Mouse (Mus musculus) forebrain, embryonic 15.5 days (tissue): ENCODE measurements around the gene Olfr1243. TPM values are rescaled to one million over a fixed set of nuclear protein-coding genes. Genes with fewer than 3 reads are reported as not detected.
"Not testable (repeated sequence)": the region's sequence is repeated elsewhere in the genome, so short reads cannot be mapped to it uniquely, and the experiment has no call there.

Experiments used
- ATAC-seq: fragments of 200-750 bp; cut with Nextera tagmentation; replicated peaks from 2 replicates; pipeline ENCODE4 v1.8.0; 2017; ENCODE audit warnings: mild to moderate bottlenecking, moderate TSS enrichment, moderate library complexity
- H3K27ac ChIP-seq: fragments of 300-500 bp; sonication (generic); replicated peaks from 2 replicates; pipeline ENCODE4 v1.5.1; 2015; ENCODE audit warnings: mild to moderate bottlenecking, inconsistent platforms
- H3K27me3 ChIP-seq: fragments of 300-500 bp; sonication (generic); 2 replicates; pipeline ENCODE4 v1.6.1; 2015; ENCODE audit warnings: inconsistent platforms
- H3K36me3 ChIP-seq: fragments of 300-500 bp; sonication (generic); 2 replicates; pipeline ENCODE4 v1.6.1; 2015; ENCODE audit warnings: mild to moderate bottlenecking, inconsistent platforms
- H3K4me1 ChIP-seq: fragments of 300-500 bp; sonication (generic); 2 replicates; pipeline ENCODE4 v1.6.1; 2015; ENCODE audit warnings: inconsistent platforms
- H3K4me2 ChIP-seq: fragments of 300-500 bp; sonication (generic); replicated peaks from 2 replicates; pipeline ENCODE4 v1.6.1; 2015; ENCODE audit warnings: mild to moderate bottlenecking, inconsistent platforms
- H3K4me3 ChIP-seq: fragments of 300-500 bp; sonication (generic); 2 replicates; pipeline ENCODE4 v1.5.1; 2015; ENCODE audit warnings: mild to moderate bottlenecking, inconsistent platforms
- H3K9ac ChIP-seq: fragments of 300-500 bp; sonication (generic); replicated peaks from 2 replicates; pipeline ENCODE4 v1.6.1; 2015; ENCODE audit warnings: mild to moderate bottlenecking, inconsistent platforms
- H3K9me3 ChIP-seq: fragments of 300-500 bp; sonication (generic); 2 replicates; pipeline ENCODE4 v1.6.1; 2016; ENCODE audit warnings: inconsistent platforms
- WGBS: fragments of 180-500 bp; shearing (Covaris S2); methylation state at CpG from one replicate; pipeline ENCODE4 v1.1.7; 2015; ENCODE audit warnings: mixed read lengths; 5-methylcytosine and 5-hydroxymethylcytosine counted together
- polyA plus RNA-seq: library from polyadenylated mRNA; unstranded; fragments of >200 nt; fragmentation: Nextera tagmentation; extraction: Ambion mirVana; gene quantifications from 2 replicates; pipeline ENCODE4 v1.2.1, GENCODE M21; 2015

Olfr1243 gene
- not detected in 2 replicates for polyA plus RNA-seq

DNA sequence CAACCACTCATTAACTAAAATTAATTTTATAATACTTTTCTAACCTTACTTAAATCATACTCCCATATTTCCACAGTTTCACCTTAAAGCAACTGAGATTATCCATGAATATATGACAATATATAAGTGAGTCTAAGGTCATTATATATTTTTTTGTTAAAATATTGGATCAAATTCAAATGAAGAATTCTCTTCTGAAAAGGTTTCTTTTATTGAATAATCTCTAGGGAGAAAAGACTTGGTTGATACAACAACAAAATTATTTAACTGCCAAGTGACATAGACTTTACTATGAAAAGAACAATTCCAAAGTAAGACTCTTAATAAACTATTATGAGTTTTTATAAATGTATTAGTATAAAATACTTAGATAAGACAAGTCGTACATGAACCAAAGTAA lies at the start of gene Olfr1243:
TSS of gene Olfr1243 (minus strand) at position 101 of the 400 bp plus-strand sequence.
- Histone ChIP-seq H3K4me2 (no peak within 1 kb of the TSS), H3K4me1 (no peaks in the 10 kb centered on the region), H3K4me3 (no peak within 1 kb of the TSS), H3K9me3 (no peaks in the 10 kb centered on the region), H3K9ac (no peak within 1 kb of the TSS), H3K36me3 (no peaks in the 10 kb centered on the region), H3K27me3 (no peaks in the 10 kb centered on the region), H3K27ac (no peak within 1 kb of the TSS)
- 89% methylated on average over 1 of the region's 1 CpGs for WGBS
- ATAC-seq: no peak

DNA sequence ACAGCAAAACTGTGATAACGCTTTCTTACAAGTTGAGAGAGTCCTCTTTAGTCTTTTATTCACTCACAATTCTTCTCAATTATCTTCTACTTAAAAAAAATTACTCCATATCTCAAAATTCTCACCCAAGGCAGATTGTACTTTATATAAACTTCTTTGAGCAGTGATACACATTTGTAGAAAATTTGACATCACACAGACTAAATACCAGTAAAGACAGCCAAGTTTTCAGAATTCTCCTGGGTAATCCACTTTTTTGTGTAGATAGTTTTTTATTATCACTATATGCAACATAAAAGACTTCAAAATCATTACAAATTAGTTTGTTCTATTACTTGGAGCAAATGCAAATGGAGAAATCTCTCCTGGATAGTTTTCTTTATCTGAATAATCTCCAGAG lies 47.1 kb upstream of the Olfr1243 start, which contains the start of gene Olfr1245:
TSS of gene Olfr1245 (minus strand) at position 101 of the 400 bp plus-strand sequence.
- no peaks in the 10 kb centered on the region for H3K4me1 ChIP-seq
- no peak within 1 kb of the TSS for H3K4me3 ChIP-seq
- no peaks in the 10 kb centered on the region for H3K36me3 ChIP-seq
- H3K4me2 ChIP-seq: no peak within 1 kb of the TSS
- H3K27ac ChIP-seq: no peak within 1 kb of the TSS
- peaks cover 5% of the 10 kb centered on the region; the same call in 1 of the 2 replicates for H3K9me3 ChIP-seq
- 80% methylated on average over 1 of the region's 1 CpGs for WGBS
- no peak for ATAC-seq
- H3K27me3 ChIP-seq: no peaks in the 10 kb centered on the region
- no peak within 1 kb of the TSS for H3K9ac ChIP-seq

DNA sequence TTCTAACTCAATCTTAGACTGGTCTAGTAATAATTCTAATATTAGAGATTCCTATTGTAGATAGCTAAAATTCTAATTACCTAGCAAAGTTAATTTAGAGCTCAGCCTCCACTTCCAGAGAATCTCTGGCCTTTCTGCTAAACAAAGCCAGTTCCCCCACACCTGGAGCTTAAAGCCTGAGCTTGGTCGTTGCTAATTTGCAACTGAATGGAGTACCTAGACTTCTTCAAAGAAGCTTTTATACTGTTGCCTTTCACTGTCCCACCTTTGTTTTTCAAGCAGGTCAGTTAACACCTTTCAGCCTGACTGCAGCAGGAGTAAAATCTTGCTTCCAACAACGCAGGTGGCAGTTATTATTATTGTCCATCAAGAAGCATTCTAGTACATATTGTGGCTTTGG lies 31.4 kb upstream of the Olfr1243 start:
- H3K27me3 ChIP-seq, H3K27ac ChIP-seq, H3K9me3 ChIP-seq, H3K4me1 ChIP-seq, H3K36me3 ChIP-seq, H3K4me3 ChIP-seq, H3K4me2 ChIP-seq, ATAC-seq, H3K9ac ChIP-seq: not testable (repeated sequence)
- 48% methylated on average over 2 of the region's 2 CpGs for WGBS

DNA sequence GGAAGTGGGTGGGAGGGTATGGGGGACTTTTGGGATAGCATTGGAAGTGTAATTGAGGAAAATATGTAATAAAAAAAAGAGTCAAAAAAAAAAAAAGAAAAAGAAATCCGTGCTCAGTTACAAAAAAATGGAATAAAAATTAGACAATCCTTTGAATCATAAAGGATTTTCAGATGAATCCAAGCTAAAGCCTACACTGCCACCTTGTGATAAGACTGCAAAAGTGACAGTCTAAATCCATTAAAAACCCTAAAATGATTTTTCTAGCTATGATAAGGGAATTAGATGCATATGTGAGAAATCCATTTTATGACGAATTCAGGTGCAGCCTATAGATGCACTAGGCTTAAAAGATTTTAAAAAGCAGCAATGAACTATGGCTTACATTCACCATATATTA lies 13.2 kb upstream of the Olfr1243 start:
- Histone ChIP-seq H3K4me3 (no peak overlapping the region), H3K4me1 (no peaks in the 10 kb centered on the region), H3K4me2 (no peak overlapping the region), H3K27ac (no peak overlapping the region), H3K9me3 (no peaks in the 10 kb centered on the region), H3K9ac (no peak overlapping the region), H3K36me3 (no peaks in the 10 kb centered on the region), H3K27me3 (no peaks in the 10 kb centered on the region)
- no peak for ATAC-seq
- WGBS: 52% methylated on average over 2 of the region's 2 CpGs

DNA sequence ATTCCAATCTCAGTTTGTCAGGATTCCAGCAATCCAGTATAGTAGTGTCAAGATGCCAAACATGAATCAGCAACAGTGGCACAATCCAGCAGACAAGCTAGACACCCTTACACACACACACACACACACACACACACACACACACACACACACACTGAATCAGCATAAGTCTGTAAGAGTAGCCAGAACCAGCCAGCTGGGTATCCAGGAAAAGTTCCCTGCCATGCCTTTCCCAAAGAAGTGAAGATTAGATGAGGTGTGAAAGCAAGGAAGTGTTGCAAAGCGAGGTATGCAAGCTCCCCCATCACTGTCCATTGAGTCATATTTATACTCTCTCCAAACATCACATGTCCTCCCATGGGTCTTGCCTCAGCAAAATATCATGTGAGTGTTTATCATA lies 8.6 kb upstream of the Olfr1243 start:
- no peak overlapping the region for H3K4me2 ChIP-seq
- H3K36me3 ChIP-seq: no peaks in the 10 kb centered on the region
- H3K4me3 ChIP-seq: no peak overlapping the region
- H3K27me3 ChIP-seq: no peaks in the 10 kb centered on the region
- no peak overlapping the region for H3K9ac ChIP-seq
- no peaks in the 10 kb centered on the region for H3K4me1 ChIP-seq
- WGBS: 60% methylated on average over 1 of the region's 1 CpGs
- H3K9me3 ChIP-seq: no peaks in the 10 kb centered on the region
- no peak overlapping the region for H3K27ac ChIP-seq
- ATAC-seq: no peak

DNA sequence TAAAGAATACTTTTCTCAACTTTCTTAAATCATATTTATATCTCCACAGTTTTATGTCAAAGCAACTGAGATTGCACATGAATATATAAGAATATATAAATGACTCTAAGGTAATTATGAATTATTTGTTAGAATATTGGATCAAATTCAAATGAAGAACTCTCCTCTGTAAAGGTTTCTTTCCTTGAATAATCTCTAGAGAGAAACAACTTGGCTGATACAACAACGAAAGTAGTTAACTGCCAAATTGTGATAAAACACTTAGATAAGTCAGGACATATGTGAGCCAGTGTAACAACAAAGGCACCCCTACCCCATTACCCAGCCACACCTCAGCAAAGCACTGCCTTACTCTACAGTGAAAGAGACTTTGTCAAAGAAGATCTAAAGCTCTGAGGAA lies 33.1 kb downstream of the Olfr1243 start, which contains the start of gene Olfr1242:
TSS of gene Olfr1242 (minus strand) at position 101 of the 400 bp plus-strand sequence.
- WGBS: 93% methylated on average over 1 of the region's 1 CpGs
- Histone ChIP-seq H3K4me3 (no peak within 1 kb of the TSS), H3K9ac (no peak within 1 kb of the TSS)

DNA sequence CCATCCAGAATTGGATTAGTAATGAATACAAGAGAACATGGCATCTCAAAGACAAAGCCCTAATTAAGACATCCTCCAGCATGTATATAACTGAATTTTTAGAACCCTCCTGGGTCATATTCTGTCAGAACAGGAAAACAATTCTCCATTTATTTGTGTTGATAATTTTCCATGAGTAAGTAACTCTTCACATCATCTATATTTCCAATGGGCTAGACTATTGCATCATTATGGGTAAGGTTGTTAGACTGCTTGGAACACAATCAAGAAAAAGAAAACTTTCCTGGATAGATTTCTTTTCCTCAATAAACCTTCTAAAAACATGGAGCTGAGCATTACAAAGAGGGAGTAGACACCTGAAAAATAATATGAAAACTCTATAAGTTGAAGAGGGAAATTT lies 44.3 kb downstream of the Olfr1243 start, which contains the start of gene Olfr1241:
TSS of gene Olfr1241 (minus strand) at position 101 of the 400 bp plus-strand sequence.
- no peaks in the 10 kb centered on the region for H3K4me1 ChIP-seq
- H3K27ac ChIP-seq: no peak within 1 kb of the TSS
- no peak within 1 kb of the TSS for H3K9ac ChIP-seq
- H3K4me2 ChIP-seq: no peak within 1 kb of the TSS
- no peaks in the 10 kb centered on the region for H3K36me3 ChIP-seq
- no peaks in the 10 kb centered on the region for H3K27me3 ChIP-seq
- no peak for ATAC-seq
- H3K9me3 ChIP-seq: no peaks in the 10 kb centered on the region
- H3K4me3 ChIP-seq: no peak within 1 kb of the TSS

More for the DNA sequence above, 33.1 kb downstream of the Olfr1243 start, which contains the start of gene Olfr1242:
- Histone ChIP-seq H3K27me3 (no peaks in the 10 kb centered on the region), H3K4me2 (no peak within 1 kb of the TSS), H3K27ac (no peak within 1 kb of the TSS), H3K36me3 (no peaks in the 10 kb centered on the region), H3K9me3 (no peaks in the 10 kb centered on the region), H3K4me1 (no peaks in the 10 kb centered on the region)
- no peak for ATAC-seq

Other genes starting within 250 kb of the Olfr1243 start
- gene Olfr1229, start 243.5 kb downstream of the Olfr1243 start, polyA plus RNA-seq: not detected in 2 replicates
- gene Olfr1230, start 234.2 kb downstream of the Olfr1243 start, polyA plus RNA-seq: not detected in 2 replicates
- gene Olfr1231, start 224.4 kb downstream of the Olfr1243 start, polyA plus RNA-seq: not detected in 2 replicates
- not detected in 2 replicates for gene Olfr1232, start 201.8 kb downstream of the Olfr1243 start, polyA plus RNA-seq
- gene Olfr1233, start 189.1 kb downstream of the Olfr1243 start, polyA plus RNA-seq: not detected in 2 replicates
- gene Olfr1234, start 166.6 kb downstream of the Olfr1243 start, polyA plus RNA-seq: not detected in 2 replicates
- not detected in 2 replicates for gene Olfr1238, start 121.8 kb downstream of the Olfr1243 start, polyA plus RNA-seq
- not detected in 2 replicates for gene Olfr1239, start 111.1 kb downstream of the Olfr1243 start, polyA plus RNA-seq
- not detected in 2 replicates for gene Olfr1240, start 88.5 kb downstream of the Olfr1243 start, polyA plus RNA-seq
- not detected in 2 replicates for gene Olfr1241, start 44.4 kb downstream of the Olfr1243 start, polyA plus RNA-seq
- not detected in 2 replicates for gene Olfr1242, start 33.2 kb downstream of the Olfr1243 start, polyA plus RNA-seq
- gene Olfr1245, start 47.0 kb upstream of the Olfr1243 start, polyA plus RNA-seq: not detected in 2 replicates
- not detected in 2 replicates for gene Olfr1246, start 61.7 kb upstream of the Olfr1243 start, polyA plus RNA-seq
- not detected in 2 replicates for gene Olfr1247, start 82.6 kb upstream of the Olfr1243 start, polyA plus RNA-seq
- not detected in 2 replicates for gene Olfr1248, start 86.8 kb upstream of the Olfr1243 start, polyA plus RNA-seq
- gene Olfr1249, start 103.5 kb upstream of the Olfr1243 start, polyA plus RNA-seq: not detected in 2 replicates
- gene Olfr1250, start 130.0 kb upstream of the Olfr1243 start, polyA plus RNA-seq: not detected in 2 replicates
- gene Olfr1251, start 140.4 kb upstream of the Olfr1243 start, polyA plus RNA-seq: not detected in 2 replicates
- not detected in 2 replicates for gene Olfr1252, start 193.5 kb upstream of the Olfr1243 start, polyA plus RNA-seq
- not detected in 2 replicates for gene Olfr1253, start 225.6 kb upstream of the Olfr1243 start, polyA plus RNA-seq